Mouse (Mus musculus): ENCODE measurements around the gene Fcrl1. TPM values are rescaled to one million over a fixed set of nuclear protein-coding genes. Genes with fewer than 3 reads are reported as not detected.
"Not testable (repeated sequence)": the region's sequence is repeated elsewhere in the genome, so short reads cannot be mapped to it uniquely, and the experiment has no call there.

Gene Fcrl1
- polyA plus RNA-seq, 1 experiment: 31.0 TPM

GRCm38 (mm10) chr3:87377719-87378118, 1.5 kb downstream of the Fcrl1 start:
- no peak for TF ChIP-seq POLR2A (IDR thresholded peaks at IDR 0.05; ENCODE audit: borderline replicate concordance, low read depth, low read length)
- no peak for TF ChIP-seq CTCF (IDR thresholded peaks at IDR 0.05; ENCODE audit: low read depth, low read length)
- Histone ChIP-seq H3K4me1 (ENCODE audit: control insufficient read depth, insufficient read depth, low read length) (peaks cover 26% of the 10 kb centered on the region), H3K27ac (ENCODE audit: insufficient read depth, low read depth, low read length) (peak overlapping the region; percentile 18), H3K4me3 (ENCODE audit: insufficient read depth, low read length) (no peak overlapping the region)

GRCm38 (mm10) chr3:87379641-87380315, 3.6 kb downstream of the Fcrl1 start:
- H3K4me1 ChIP-seq (ENCODE audit: control insufficient read depth, insufficient read depth, low read length): peaks cover 23% of the 10 kb centered on the region
- not testable (repeated sequence) for H3K27ac ChIP-seq (ENCODE audit: insufficient read depth, low read depth, low read length); H3K4me3 ChIP-seq (ENCODE audit: insufficient read depth, low read length)

- Histone ChIP-seq H3K4me1 (ENCODE audit: control insufficient read depth, insufficient read depth, low read length) (peaks cover 7% of the 10 kb centered on the region), H3K27ac (ENCODE audit: insufficient read depth, low read depth, low read length) (no peak overlapping the region), H3K4me3 (ENCODE audit: insufficient read depth, low read length) (no peak overlapping the region)
- TF ChIP-seq POLR2A (IDR thresholded peaks at IDR 0.05; ENCODE audit: borderline replicate concordance, low read depth, low read length) (no peak), CTCF (IDR thresholded peaks at IDR 0.05; ENCODE audit: low read depth, low read length) (no peak)
These were observed 5.9 kb downstream of the Fcrl1 start for GRCm38 (mm10) chr3:87381806-87382712.

- Histone ChIP-seq H3K27ac (ENCODE audit: insufficient read depth, low read depth, low read length) (no peak overlapping the region), H3K4me1 (ENCODE audit: control insufficient read depth, insufficient read depth, low read length) (no peaks in the 10 kb centered on the region), H3K4me3 (ENCODE audit: insufficient read depth, low read length) (no peak overlapping the region)
- TF ChIP-seq CTCF (IDR thresholded peaks at IDR 0.05; ENCODE audit: low read depth, low read length) (no peak), POLR2A (IDR thresholded peaks at IDR 0.05; ENCODE audit: borderline replicate concordance, low read depth, low read length) (no peak)
These were observed 7.1 kb downstream of the Fcrl1 start for GRCm38 (mm10) chr3:87383308-87383707.

- Histone ChIP-seq H3K4me3 (ENCODE audit: insufficient read depth, low read length) (no peak overlapping the region), H3K27ac (ENCODE audit: insufficient read depth, low read depth, low read length) (no peak overlapping the region), H3K4me1 (ENCODE audit: control insufficient read depth, insufficient read depth, low read length) (no peaks in the 10 kb centered on the region)
- no peak for TF ChIP-seq POLR2A (IDR thresholded peaks at IDR 0.05; ENCODE audit: borderline replicate concordance, low read depth, low read length)
- no peak for TF ChIP-seq CTCF (IDR thresholded peaks at IDR 0.05; ENCODE audit: low read depth, low read length)
These were observed 8.9 kb downstream of the Fcrl1 start for GRCm38 (mm10) chr3:87385105-87385504.

- Histone ChIP-seq H3K27ac (ENCODE audit: insufficient read depth, low read depth, low read length) (no peak overlapping the region), H3K4me1 (ENCODE audit: control insufficient read depth, insufficient read depth, low read length) (no peaks in the 10 kb centered on the region), H3K4me3 (ENCODE audit: insufficient read depth, low read length) (no peak overlapping the region)
- TF ChIP-seq POLR2A (IDR thresholded peaks at IDR 0.05; ENCODE audit: borderline replicate concordance, low read depth, low read length): no peak
- TF ChIP-seq CTCF (IDR thresholded peaks at IDR 0.05; ENCODE audit: low read depth, low read length): no peak
These were observed 14.7 kb downstream of the Fcrl1 start for GRCm38 (mm10) chr3:87390935-87391334.

GRCm38 (mm10) chr3:87398809-87399208, 22.6 kb downstream of the Fcrl1 start:
- Histone ChIP-seq H3K27ac (ENCODE audit: insufficient read depth, low read depth, low read length) (no peak overlapping the region), H3K4me3 (ENCODE audit: insufficient read depth, low read length) (no peak overlapping the region), H3K4me1 (ENCODE audit: control insufficient read depth, insufficient read depth, low read length) (peaks cover 30% of the 10 kb centered on the region)
- TF ChIP-seq CTCF (IDR thresholded peaks at IDR 0.05; ENCODE audit: low read depth, low read length) (no peak), POLR2A (IDR thresholded peaks at IDR 0.05; ENCODE audit: borderline replicate concordance, low read depth, low read length) (no peak)

- Histone ChIP-seq H3K4me3 (ENCODE audit: insufficient read depth, low read length) (no peak overlapping the region), H3K4me1 (ENCODE audit: control insufficient read depth, insufficient read depth, low read length) (peaks cover 30% of the 10 kb centered on the region), H3K27ac (ENCODE audit: insufficient read depth, low read depth, low read length) (no peak overlapping the region)
- TF ChIP-seq CTCF (IDR thresholded peaks at IDR 0.05; ENCODE audit: low read depth, low read length): no peak
- no peak for TF ChIP-seq POLR2A (IDR thresholded peaks at IDR 0.05; ENCODE audit: borderline replicate concordance, low read depth, low read length)
These were observed 23.7 kb downstream of the Fcrl1 start for GRCm38 (mm10) chr3:87399906-87400305.

- Histone ChIP-seq H3K4me3 (ENCODE audit: insufficient read depth, low read length) (no peak overlapping the region), H3K27ac (ENCODE audit: insufficient read depth, low read depth, low read length) (peak overlapping the region; percentile 95), H3K4me1 (ENCODE audit: control insufficient read depth, insufficient read depth, low read length) (peaks cover 30% of the 10 kb centered on the region)
- TF ChIP-seq CTCF (IDR thresholded peaks at IDR 0.05; ENCODE audit: low read depth, low read length) (no peak), POLR2A (IDR thresholded peaks at IDR 0.05; ENCODE audit: borderline replicate concordance, low read depth, low read length) (no peak)
These were observed 25.1 kb downstream of the Fcrl1 start for GRCm38 (mm10) chr3:87401321-87401720.

- Histone ChIP-seq H3K4me3 (ENCODE audit: insufficient read depth, low read length) (no peak overlapping the region), H3K27ac (ENCODE audit: insufficient read depth, low read depth, low read length) (no peak overlapping the region), H3K4me1 (ENCODE audit: control insufficient read depth, insufficient read depth, low read length) (0 out of 2 replicates have a peak, but pooled peaks cover 2% of the 10 kb centered on the region)
- TF ChIP-seq CTCF (IDR thresholded peaks at IDR 0.05; ENCODE audit: low read depth, low read length) (peak; percentile 79), POLR2A (IDR thresholded peaks at IDR 0.05; ENCODE audit: borderline replicate concordance, low read depth, low read length) (no peak)
These were observed 32.0 kb downstream of the Fcrl1 start for GRCm38 (mm10) chr3:87408171-87408570.

Data from bone marrow macrophage, adult 2 months (primary cell).